Mouse (Mus musculus) heart, postnatal 4 days (tissue): ENCODE measurements around the gene Park7. TPM values are rescaled to one million over a fixed set of nuclear protein-coding genes. Genes with fewer than 3 reads are reported as not detected.

Experiments
- DNase-seq: peaks from one replicate; pipeline ENCODE4 v3.0.0; 2021
- total RNA-seq, 2 experiments: library from RNA; stranded (reverse); gene quantifications; 2 replicates each; pipeline ENCODE4 v1.2.3; 2021

Park7 gene
- 100 to 1,000 TPM; 187 to 190 TPM for total RNA-seq

- peak; percentile 98 for DNase-seq
Measured at GRCm38 (mm10) chr4:150914290-150914733, at the start of gene Park7, which contains the start of gene Tnfrsf9. TSS of gene Park7 (minus strand) at chr4:150914437. TSS of gene Tnfrsf9 (plus strand) at chr4:150914562.

DNA sequence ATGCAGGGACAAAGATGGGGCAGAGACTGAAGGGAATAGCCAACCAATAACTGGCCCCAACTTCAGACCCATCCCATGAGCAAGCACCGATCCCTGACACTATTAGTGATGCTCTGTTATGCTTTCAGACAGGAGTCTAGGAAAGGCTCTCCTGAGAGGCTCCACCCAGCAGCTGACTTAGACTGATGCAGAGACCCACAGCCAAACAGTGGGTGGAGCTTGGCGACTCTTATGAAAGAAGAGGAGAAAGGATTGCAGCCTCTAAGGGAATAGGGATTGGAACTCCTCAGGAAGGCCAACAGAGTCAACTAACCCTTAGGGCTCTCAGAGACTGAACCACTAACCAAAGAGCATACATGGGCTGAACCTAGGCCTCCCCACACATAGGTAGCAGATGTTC, 49.5 kb upstream of the Park7 start:
- DNase-seq = no peak

DNA sequence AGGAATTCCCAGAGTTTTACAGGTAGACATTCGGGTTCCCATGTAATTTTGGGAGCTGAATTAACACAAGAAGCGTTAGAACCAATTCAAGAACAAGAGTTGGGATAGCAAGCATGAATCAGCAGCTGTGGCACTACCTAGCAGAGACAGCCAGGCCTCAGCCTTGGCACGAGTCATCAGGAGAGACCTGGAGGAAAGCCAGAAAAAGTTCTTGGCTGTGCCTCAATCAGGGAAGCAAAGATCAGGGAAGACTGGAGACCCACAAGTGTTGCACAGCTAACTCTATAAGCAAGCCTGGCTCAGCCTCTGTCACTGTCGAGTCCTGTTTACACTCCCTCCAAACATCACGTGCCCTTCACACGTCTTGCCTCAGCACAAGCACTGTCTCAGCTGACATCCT, 48.0 kb upstream of the Park7 start:
- DNase-seq = peak; percentile 53

GRCm38 (mm10) chr4:150958536-150958935, 44.3 kb upstream of the Park7 start:
- no peak for DNase-seq

DNA sequence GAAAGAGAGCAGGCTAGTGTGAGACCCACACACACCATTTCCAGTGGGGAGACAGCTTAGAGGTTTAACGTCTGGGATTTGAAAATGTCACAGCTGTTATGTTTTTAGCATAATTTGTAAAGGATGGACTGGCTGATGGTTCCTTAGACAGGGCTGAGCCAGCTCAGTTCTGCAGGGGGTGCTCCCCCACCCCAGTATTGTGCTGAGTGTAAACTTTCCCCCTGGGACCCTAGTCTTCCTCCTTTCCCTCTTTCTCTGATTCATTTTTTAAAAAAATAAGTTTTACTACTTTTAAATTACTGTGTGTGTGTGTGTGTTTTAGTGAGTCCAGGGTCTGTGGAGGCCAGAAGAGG, 42.8 kb upstream of the Park7 start:
- no peak for DNase-seq

DNA sequence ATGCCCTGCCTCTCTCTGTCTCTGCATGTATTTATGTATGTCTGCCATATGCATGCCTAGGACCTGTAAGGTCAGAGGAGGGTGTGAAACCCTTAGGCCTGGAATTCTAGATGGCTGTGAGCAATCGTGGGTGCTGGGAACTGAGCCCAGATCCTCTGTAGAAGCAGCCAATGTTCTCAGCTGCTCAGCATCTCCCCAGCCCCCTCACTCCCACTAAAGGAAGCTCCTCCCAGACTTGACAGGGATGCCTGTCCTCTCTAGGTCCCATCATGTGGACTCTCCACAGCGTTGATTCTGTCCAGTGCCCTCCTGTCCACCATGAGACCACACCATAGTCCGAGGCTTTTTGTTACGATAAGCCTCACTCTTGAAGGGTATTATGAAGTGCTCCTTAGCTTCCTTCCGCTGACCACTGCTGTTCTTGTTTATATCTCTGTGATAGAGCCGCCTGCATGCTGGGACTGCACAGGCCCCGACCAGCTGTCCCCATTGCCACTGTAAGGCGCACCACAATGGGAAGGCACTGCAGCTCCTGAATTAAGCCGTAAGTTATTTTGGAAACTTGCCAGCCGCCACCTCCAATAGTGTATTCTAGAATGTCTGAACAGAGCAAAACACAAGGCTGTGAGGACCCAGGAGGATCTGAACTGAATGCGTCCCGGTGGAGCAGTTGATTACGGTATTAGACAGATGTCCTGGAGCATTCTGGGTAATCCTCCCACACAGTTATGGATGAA, 42.3 kb upstream of the Park7 start:
- DNase-seq = no peak

DNA sequence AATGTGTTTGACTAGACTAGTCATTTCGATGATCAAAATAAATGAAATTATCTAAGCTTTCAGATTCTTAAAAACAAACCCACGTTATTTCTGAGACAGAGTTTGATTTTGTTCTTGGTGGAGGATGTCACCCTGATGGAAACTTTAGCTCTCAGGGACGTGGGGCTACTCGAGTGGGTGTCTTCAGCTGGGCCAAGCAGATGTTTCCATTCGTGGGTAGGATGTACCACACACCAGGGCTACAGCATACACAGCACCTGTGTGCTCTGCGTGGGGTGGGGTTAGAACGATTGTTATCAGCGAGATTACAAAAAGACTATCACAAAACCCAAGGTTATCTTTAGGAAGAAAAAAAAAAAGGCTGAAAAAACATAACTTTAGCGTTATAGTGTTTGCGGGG, 36.7 kb upstream of the Park7 start:
- DNase-seq = no peak

- DNase-seq = no peak
Measured at GRCm38 (mm10) chr4:150944707-150945106, 30.5 kb upstream of the Park7 start.

DNA sequence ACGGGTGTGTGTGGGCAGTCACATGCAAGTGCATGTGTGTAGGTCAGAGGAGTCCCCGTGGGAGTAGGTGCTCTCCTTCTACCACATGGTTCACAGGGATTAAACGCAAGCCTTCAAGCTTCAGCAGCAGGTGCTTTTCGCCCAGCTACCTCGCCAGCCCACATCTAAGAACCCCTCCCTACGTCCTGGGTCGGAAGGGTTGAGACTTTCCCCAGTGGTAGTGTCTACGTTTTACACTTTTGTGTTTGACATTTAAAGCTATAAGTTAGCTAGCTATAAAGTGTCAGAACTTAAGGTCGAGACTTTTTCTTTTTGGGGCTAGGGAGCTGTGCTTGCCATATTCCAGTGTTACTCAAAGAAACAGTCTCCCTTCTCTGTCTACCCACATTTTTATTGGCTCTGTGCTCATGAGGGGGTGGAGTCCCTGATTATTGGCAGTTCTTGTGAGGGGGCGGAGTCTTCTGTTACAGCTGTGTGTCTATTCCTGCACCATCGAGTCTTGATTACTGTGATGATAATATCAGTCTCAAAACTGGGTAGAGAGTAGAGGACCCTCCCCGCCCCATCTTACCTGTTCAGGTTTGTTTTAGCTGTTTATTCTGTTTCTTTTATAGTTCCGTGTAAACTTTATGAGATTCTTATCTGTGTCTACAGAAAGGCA, 25.9 kb upstream of the Park7 start:
- no peak for DNase-seq

DNA sequence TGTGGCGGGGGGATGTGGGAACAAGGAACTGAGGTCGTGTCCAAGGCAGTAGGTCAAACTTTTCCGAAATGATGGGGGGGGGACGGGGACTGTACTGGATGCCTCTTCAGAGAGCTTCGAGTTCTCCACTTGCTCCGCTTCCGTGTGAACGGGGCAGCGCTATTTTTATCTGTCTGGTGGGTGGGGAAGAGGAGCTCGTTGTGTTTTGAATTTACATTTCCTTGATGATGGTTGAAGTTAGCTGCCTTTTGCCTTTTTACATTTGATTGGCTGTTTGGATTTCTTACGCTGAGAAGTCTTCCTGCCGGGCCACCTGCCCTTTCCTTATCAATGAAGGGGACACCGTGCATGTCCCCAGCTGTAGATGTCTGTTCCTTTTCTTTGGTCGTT, 23.8 kb upstream of the Park7 start:
- DNase-seq = no peak

- peak; percentile 29 for DNase-seq
Measured at GRCm38 (mm10) chr4:150937293-150938062, 23.2 kb upstream of the Park7 start.

GRCm38 (mm10) chr4:150933503-150933902, 19.3 kb upstream of the Park7 start:
- DNase-seq = no peak

DNA sequence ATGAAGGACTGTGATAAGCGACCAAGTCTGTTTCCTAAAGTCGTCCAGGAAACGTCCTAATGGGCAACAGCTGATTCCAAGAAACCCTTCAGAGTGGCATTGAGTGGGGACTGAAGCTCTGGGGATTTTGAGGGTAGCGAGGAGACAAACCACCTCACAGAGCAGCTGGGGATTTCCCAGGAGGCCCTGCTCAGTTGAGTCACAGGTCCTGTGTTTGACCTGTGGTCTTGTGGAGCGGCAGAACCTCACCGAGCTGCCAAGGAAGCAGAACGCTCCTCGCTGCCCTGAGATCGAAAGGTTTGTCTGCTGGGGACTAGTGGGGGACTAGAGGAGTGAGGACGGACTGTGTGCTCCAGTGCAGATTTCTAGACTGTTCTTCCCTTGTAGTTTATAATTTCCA, 13.6 kb upstream of the Park7 start:
- DNase-seq = no peak

DNA sequence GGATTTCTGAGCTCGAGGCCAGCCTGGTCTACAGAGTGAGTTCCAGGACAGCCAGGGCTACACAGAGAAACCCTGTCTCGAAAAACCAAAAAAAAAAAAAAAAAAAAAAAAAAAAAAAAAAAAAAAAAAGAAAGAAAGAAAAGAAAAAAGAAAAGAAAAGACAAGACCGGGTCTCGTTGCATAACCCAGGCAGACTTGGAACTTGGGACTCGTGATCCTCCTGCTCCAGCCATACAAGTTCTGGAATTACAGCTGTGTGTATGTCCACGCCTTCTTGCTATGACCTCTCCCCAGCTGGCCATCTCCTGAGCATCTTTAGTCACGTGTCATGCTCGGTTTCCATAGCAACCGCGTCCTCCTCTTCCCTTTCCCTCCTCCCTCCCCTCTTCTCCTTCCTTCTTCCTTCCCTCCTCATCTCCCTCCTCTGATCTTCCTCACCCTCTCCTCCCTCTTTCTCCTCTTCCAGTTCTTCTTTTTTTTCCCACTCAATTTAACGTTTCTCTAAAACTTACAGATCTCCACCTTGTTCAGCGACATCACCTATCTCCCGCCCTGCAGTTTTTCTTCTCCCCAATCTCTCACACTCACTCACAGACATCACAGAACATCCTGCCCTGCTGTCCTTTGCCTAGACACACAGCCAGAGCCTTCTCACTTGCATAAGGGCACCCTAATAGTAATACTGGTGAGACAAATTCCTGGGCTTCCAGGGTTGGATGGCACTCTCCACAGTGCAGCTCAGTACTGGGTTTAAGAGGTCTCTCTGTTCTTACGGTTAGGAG, 12.9 kb upstream of the Park7 start:
- DNase-seq = no peak

- DNase-seq = no peak
Measured at GRCm38 (mm10) chr4:150925923-150926322, 11.7 kb upstream of the Park7 start.

- no peak for DNase-seq
Measured at GRCm38 (mm10) chr4:150924936-150925335, 10.7 kb upstream of the Park7 start.

DNA sequence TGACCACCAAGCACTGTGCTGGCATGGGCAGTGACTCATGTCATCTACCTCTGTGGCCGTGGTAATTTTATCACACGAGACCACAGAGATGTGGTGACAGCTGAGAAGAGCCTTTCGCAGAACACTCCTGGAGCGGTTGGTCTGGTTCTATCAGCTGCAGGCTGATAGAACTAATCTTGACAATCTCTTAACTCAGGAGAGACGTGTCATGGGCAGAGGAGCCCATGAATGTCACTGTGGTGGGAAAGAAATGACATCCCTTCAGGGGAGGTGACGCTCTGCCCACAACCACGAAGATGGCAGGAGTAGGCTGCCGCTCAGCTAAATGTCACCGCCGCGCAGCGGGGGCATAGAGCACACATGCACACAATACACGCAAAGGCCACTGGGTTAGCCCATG, 10.1 kb upstream of the Park7 start:
- DNase-seq = no peak

- no peak for DNase-seq
Measured at GRCm38 (mm10) chr4:150921206-150921605, 7.0 kb upstream of the Park7 start.

GRCm38 (mm10) chr4:150917336-150918027, 3.2 kb upstream of the Park7 start:
- no peak for DNase-seq

- no peak for DNase-seq
Measured at GRCm38 (mm10) chr4:150915181-150915906, 1.1 kb upstream of the Park7 start.

DNA sequence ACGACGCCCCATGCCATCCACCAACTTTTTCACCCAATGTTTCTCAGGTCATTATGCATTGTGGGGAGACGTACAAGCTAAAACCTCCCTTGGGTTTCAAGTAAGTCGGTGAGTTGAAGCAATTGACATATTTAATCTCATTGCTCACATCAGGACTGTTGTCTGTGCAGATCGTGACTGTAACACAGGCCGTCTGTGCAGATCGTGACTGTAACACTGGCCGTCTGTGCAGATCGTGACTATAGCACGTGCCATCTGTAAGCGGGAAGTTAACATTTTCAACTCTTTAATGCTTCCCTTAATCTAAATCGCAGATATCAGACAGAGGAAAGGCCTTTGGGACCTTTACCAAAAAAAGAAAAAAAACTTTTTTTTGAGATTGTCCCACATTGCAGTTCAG, 494 bp downstream of the Park7 start:
- DNase-seq = no peak
